Mouse (Mus musculus): ENCODE measurements around the gene Arhgap15. TPM values are rescaled to one million over a fixed set of nuclear protein-coding genes. Genes with fewer than 3 reads are reported as not detected.

Arhgap15 gene
- polyA plus RNA-seq, 1 experiment = 1.7 TPM

- no peaks in the 10 kb centered on the region for H3K36me3 ChIP-seq (ENCODE audit: control insufficient read depth, insufficient read depth, low read length)
- DNase-seq = no peak
- 89% methylated on average over 4 of the region's 4 CpGs for WGBS
These were observed 671.1 kb downstream of the Arhgap15 start for GRCm38 (mm10) chr2:44419547-44420225.

GRCm38 (mm10) chr2:44430521-44430920 is 681.9 kb downstream of the Arhgap15 start:
- Histone ChIP-seq H3K36me3 (ENCODE audit: control insufficient read depth, insufficient read depth, low read length) (no peaks in the 10 kb centered on the region), H3K4me1 (ENCODE audit: control insufficient read depth, insufficient read depth, low read length) (no peaks in the 10 kb centered on the region), H3K4me3 (ENCODE audit: insufficient read depth, low read depth, low read length) (no peak overlapping the region), H3K27ac (ENCODE audit: insufficient read depth, low read depth, low read length) (no peak overlapping the region), H3K27me3 (replicated peaks; ENCODE audit: control insufficient read depth, insufficient read depth, low read length) (no peaks in the 10 kb centered on the region)
- TF ChIP-seq POLR2A (IDR thresholded peaks at IDR 0.05; ENCODE audit: low read depth, low read length) = no peak
- TF ChIP-seq CTCF (conservative IDR thresholded peaks at IDR 0.05; ENCODE audit: insufficient read depth, insufficient read length, low read depth, low read length) = no peak
- no peak for DNase-seq
- WGBS = 71% methylated on average over 9 of the region's 9 CpGs

More at GRCm38 (mm10) chr2:44419547-44420225, 671.1 kb downstream of the Arhgap15 start:
- Histone ChIP-seq H3K27ac (ENCODE audit: insufficient read depth, low read depth, low read length) (no peak overlapping the region), H3K27me3 (replicated peaks; ENCODE audit: control insufficient read depth, insufficient read depth, low read length) (no peaks in the 10 kb centered on the region), H3K4me3 (ENCODE audit: insufficient read depth, low read depth, low read length) (no peak overlapping the region), H3K4me1 (ENCODE audit: control insufficient read depth, insufficient read depth, low read length) (no peaks in the 10 kb centered on the region)
- TF ChIP-seq CTCF (conservative IDR thresholded peaks at IDR 0.05; ENCODE audit: insufficient read depth, insufficient read length, low read depth, low read length) (no peak), POLR2A (IDR thresholded peaks at IDR 0.05; ENCODE audit: low read depth, low read length) (no peak)

GRCm38 (mm10) chr2:44436652-44437051 is 688.0 kb downstream of the Arhgap15 start:
- WGBS = 72% methylated on average over 5 of the region's 5 CpGs
- Histone ChIP-seq H3K27ac (ENCODE audit: insufficient read depth, low read depth, low read length) (no peak overlapping the region), H3K4me3 (ENCODE audit: insufficient read depth, low read depth, low read length) (no peak overlapping the region), H3K4me1 (ENCODE audit: control insufficient read depth, insufficient read depth, low read length) (no peaks in the 10 kb centered on the region), H3K36me3 (ENCODE audit: control insufficient read depth, insufficient read depth, low read length) (no peaks in the 10 kb centered on the region), H3K27me3 (replicated peaks; ENCODE audit: control insufficient read depth, insufficient read depth, low read length) (no peaks in the 10 kb centered on the region)
- TF ChIP-seq CTCF (conservative IDR thresholded peaks at IDR 0.05; ENCODE audit: insufficient read depth, insufficient read length, low read depth, low read length) = no peak
- no peak for TF ChIP-seq POLR2A (IDR thresholded peaks at IDR 0.05; ENCODE audit: low read depth, low read length)
- no peak for DNase-seq

- Histone ChIP-seq H3K27me3 (replicated peaks; ENCODE audit: control insufficient read depth, insufficient read depth, low read length) (no peaks in the 10 kb centered on the region), H3K4me3 (ENCODE audit: insufficient read depth, low read depth, low read length) (no peak overlapping the region), H3K36me3 (ENCODE audit: control insufficient read depth, insufficient read depth, low read length) (no peaks in the 10 kb centered on the region), H3K27ac (ENCODE audit: insufficient read depth, low read depth, low read length) (no peak overlapping the region), H3K4me1 (ENCODE audit: control insufficient read depth, insufficient read depth, low read length) (no peaks in the 10 kb centered on the region)
- WGBS = 75% methylated on average over 8 of the region's 8 CpGs
- TF ChIP-seq POLR2A (IDR thresholded peaks at IDR 0.05; ENCODE audit: low read depth, low read length) = no peak
- no peak for TF ChIP-seq CTCF (conservative IDR thresholded peaks at IDR 0.05; ENCODE audit: insufficient read depth, insufficient read length, low read depth, low read length)
- DNase-seq = no peak
These were observed 689.0 kb downstream of the Arhgap15 start for GRCm38 (mm10) chr2:44437496-44438057.

- Histone ChIP-seq H3K4me3 (ENCODE audit: insufficient read depth, low read depth, low read length) (no peak overlapping the region), H3K4me1 (ENCODE audit: control insufficient read depth, insufficient read depth, low read length) (no peaks in the 10 kb centered on the region), H3K27me3 (replicated peaks; ENCODE audit: control insufficient read depth, insufficient read depth, low read length) (no peaks in the 10 kb centered on the region), H3K36me3 (ENCODE audit: control insufficient read depth, insufficient read depth, low read length) (no peaks in the 10 kb centered on the region), H3K27ac (ENCODE audit: insufficient read depth, low read depth, low read length) (no peak overlapping the region)
- TF ChIP-seq CTCF (conservative IDR thresholded peaks at IDR 0.05; ENCODE audit: insufficient read depth, insufficient read length, low read depth, low read length) (no peak), POLR2A (IDR thresholded peaks at IDR 0.05; ENCODE audit: low read depth, low read length) (no peak)
- WGBS = 98% methylated on average over 1 of the region's 1 CpGs
- DNase-seq = no peak
These were observed 689.4 kb downstream of the Arhgap15 start for GRCm38 (mm10) chr2:44438070-44438469.

GRCm38 (mm10) chr2:44444938-44445337 is 696.3 kb downstream of the Arhgap15 start:
- H3K4me3 ChIP-seq (ENCODE audit: insufficient read depth, low read depth, low read length) = no peak overlapping the region
- DNase-seq = no peak
- TF ChIP-seq POLR2A (IDR thresholded peaks at IDR 0.05; ENCODE audit: low read depth, low read length) (no peak), CTCF (conservative IDR thresholded peaks at IDR 0.05; ENCODE audit: insufficient read depth, insufficient read length, low read depth, low read length) (no peak)
- H3K4me1 ChIP-seq (ENCODE audit: control insufficient read depth, insufficient read depth, low read length) = no peaks in the 10 kb centered on the region
- no peaks in the 10 kb centered on the region for H3K36me3 ChIP-seq (ENCODE audit: control insufficient read depth, insufficient read depth, low read length)
- WGBS = 73% methylated on average over 2 of the region's 2 CpGs
- H3K27me3 ChIP-seq (replicated peaks; ENCODE audit: control insufficient read depth, insufficient read depth, low read length) = no peaks in the 10 kb centered on the region
- no peak overlapping the region for H3K27ac ChIP-seq (ENCODE audit: insufficient read depth, low read depth, low read length)

Other genes with a start within 250 kb of the Arhgap15 start
- 12.7 and 16.7 TPM in 2 replicates for gene Kynu, start 193.5 kb upstream of the Arhgap15 start, polyA plus RNA-seq (2012; rRNA removed)

Data from kidney, adult 2 months (tissue).